Mouse (Mus musculus): ENCODE data around the gene Mllt11. TPM values are rescaled to one million over a fixed set of nuclear protein-coding genes. Genes with fewer than 3 reads are reported as not detected.

Mllt11 gene
- 5.6 TPM for polyA plus RNA-seq (2017; shearing (Covaris generic))

GRCm38 (mm10) chr3:95231298-95232221 lies at the start of gene Mllt11:
Mllt11 (minus strand) TSS chr3:95232171.

GRCm38 (mm10) chr3:95281216-95282126 lies 49.5 kb upstream of the Mllt11 start, which contains the start of the genes Mindy1 and Prune1:
Mindy1 (plus strand) TSS chr3:95281345.
Prune1 (minus strand) TSS chr3:95282076.

GRCm38 (mm10) chr3:95250783-95251424 lies 18.9 kb upstream of the Mllt11 start, which contains the start of gene Bnipl:
Bnipl (minus strand) TSS chr3:95251193.

DNA sequence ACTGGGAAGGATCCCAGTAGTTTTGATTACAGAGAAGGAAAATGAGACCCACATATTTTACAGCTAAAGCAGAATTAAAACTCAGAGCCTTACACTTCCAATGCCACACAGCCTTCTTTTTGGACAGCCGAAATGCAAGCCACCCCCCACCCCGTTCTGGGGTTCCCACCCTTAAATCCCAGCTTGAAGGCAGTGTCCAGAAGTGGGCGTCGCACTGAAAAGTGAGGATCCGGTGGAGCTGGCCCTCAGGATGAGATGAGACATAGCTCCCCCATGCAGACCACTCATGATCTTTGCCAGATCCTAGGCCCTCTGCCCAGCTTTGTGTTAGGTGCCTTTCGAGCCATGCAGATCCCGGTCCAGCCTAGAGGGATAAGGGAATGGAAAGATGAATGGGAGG lies 9.5 kb upstream of the Mllt11 start, which contains the start of gene Gm128:
Gene Gm128 (minus strand): TSS at position 101 of the 400 bp plus-strand sequence.

GRCm38 (mm10) chr3:95228148-95228893 lies 3.6 kb downstream of the Mllt11 start, which contains the start of gene Cdc42se1:
Cdc42se1 (plus strand) TSS chr3:95228732.

GRCm38 (mm10) chr3:95217255-95218134 lies 14.5 kb downstream of the Mllt11 start, which contains the start of gene Gabpb2:
Gabpb2 (minus strand) TSS chr3:95217916.

Other genes starting within 250 kb of the Mllt11 start
- 51.6 TPM for gene Zfp687, start 216.7 kb downstream of the Mllt11 start, polyA plus RNA-seq (2017; shearing (Covaris generic))
- 282 TPM for gene Psmd4, start 189.6 kb downstream of the Mllt11 start, polyA plus RNA-seq (2017; shearing (Covaris generic))
- 47.5 TPM for gene Pip5k1a, start 125.2 kb downstream of the Mllt11 start, polyA plus RNA-seq (2017; shearing (Covaris generic))
- gene Vps72, start 121.1 kb downstream of the Mllt11 start, polyA plus RNA-seq (2017; shearing (Covaris generic)), result 87.8 TPM
- 1.5 TPM for gene Tmod4, start 107.7 kb downstream of the Mllt11 start, polyA plus RNA-seq (2017; shearing (Covaris generic))
- gene Scnm1, start 98.2 kb downstream of the Mllt11 start, polyA plus RNA-seq (2017; shearing (Covaris generic)), result 86.6 TPM
- gene Lysmd1, start 98.1 kb downstream of the Mllt11 start, polyA plus RNA-seq (2017; shearing (Covaris generic)), result 34.5 TPM
- 252 TPM for gene Tnfaip8l2, start 89.8 kb downstream of the Mllt11 start, polyA plus RNA-seq (2017; shearing (Covaris generic))
- 2.3 TPM for gene Sema6c, start 71.7 kb downstream of the Mllt11 start, polyA plus RNA-seq (2017; shearing (Covaris generic))
- 23.9 TPM for gene Gabpb2, start 14.3 kb downstream of the Mllt11 start, polyA plus RNA-seq (2017; shearing (Covaris generic))
- gene Cdc42se1, start 3.4 kb downstream of the Mllt11 start, polyA plus RNA-seq (2017; shearing (Covaris generic)), result 260 TPM
- 0.70 TPM for gene Gm128, start 9.4 kb upstream of the Mllt11 start, polyA plus RNA-seq (2017; shearing (Covaris generic))
- not detected for gene Bnipl, start 19.0 kb upstream of the Mllt11 start, polyA plus RNA-seq (2017; shearing (Covaris generic))
- gene Mindy1, start 49.2 kb upstream of the Mllt11 start, polyA plus RNA-seq (2017; shearing (Covaris generic)), result 25.6 TPM
- 5.3 TPM for gene Prune1, start 49.9 kb upstream of the Mllt11 start, polyA plus RNA-seq (2017; shearing (Covaris generic))
- gene Anxa9, start 75.0 kb upstream of the Mllt11 start, polyA plus RNA-seq (2017; shearing (Covaris generic)), result not detected
- gene Cers2, start 82.6 kb upstream of the Mllt11 start, polyA plus RNA-seq (2017; shearing (Covaris generic)), result 241 TPM
- gene Setdb1, start 125.0 kb upstream of the Mllt11 start, polyA plus RNA-seq (2017; shearing (Covaris generic)), result 28.4 TPM
- gene 4930558C23Rik, start 170.7 kb upstream of the Mllt11 start, polyA plus RNA-seq (2017; shearing (Covaris generic)), result not detected
- 83.6 TPM for gene Arnt, start 202.2 kb upstream of the Mllt11 start, polyA plus RNA-seq (2017; shearing (Covaris generic))

Measured in naive thymus-derived CD4-positive, alpha-beta T cell, adult 5 months (primary cell).